Mouse (Mus musculus): ENCODE measurements around the gene Lrrc26.

- no peak for TF ChIP-seq POLR2A (IDR thresholded peaks at IDR 0.05; ENCODE audit: insufficient read length, low read depth)
- TF ChIP-seq TCF12 (IDR thresholded peaks at IDR 0.05; ENCODE audit: insufficient read depth, poor library complexity, severe bottlenecking), result no peak
- TF ChIP-seq E2F4 (IDR thresholded peaks at IDR 0.05; ENCODE audit: insufficient read depth), result no peak
- no peak for TF ChIP-seq POLR2AphosphoS2 (IDR thresholded peaks at IDR 0.05; ENCODE audit: insufficient read length, low read depth)
- TF ChIP-seq MYOD1 (IDR thresholded peaks at IDR 0.05; ENCODE audit: control insufficient read depth in 1 of 3, insufficient read length in 2 of 3, low read depth in 2 of 3), result no peak
- no peak for TF ChIP-seq USF1 (IDR thresholded peaks at IDR 0.05; ENCODE audit: low read depth)
- TF ChIP-seq MYOG (IDR thresholded peaks at IDR 0.05; ENCODE audit: control insufficient read depth in 1 of 3, insufficient read depth in 1 of 3, insufficient read length in 2 of 3, low read depth in 2 of 3), result no peak
- no peak for TF ChIP-seq REST (IDR thresholded peaks at IDR 0.05; ENCODE audit: insufficient read depth, insufficient read length)
Measured at GRCm38 (mm10) chr2:25243342-25243741, 46.4 kb upstream of the Lrrc26 start.
